Mouse (Mus musculus) thymus, postnatal 36 days (tissue): ENCODE data around the gene Ncam1.

Experiments used
- DNase-seq, 2 experiments: peaks; one replicate each; pipeline ENCODE4 v3.0.0; 2022; ENCODE audit warnings: mixed read lengths in 2 of 2

Ncam1 gene

GRCm38 (mm10) chr9:49798806-49799205 is at the start of gene Ncam1:
TSS of gene Ncam1 (minus strand) at chr9:49798925.
- peak; percentile 81 to 87 for DNase-seq

- no peak for DNase-seq
Measured at GRCm38 (mm10) chr9:49834013-49834412, 35.3 kb upstream of the Ncam1 start.

- no peak for DNase-seq
Measured at GRCm38 (mm10) chr9:49827671-49828070, 28.9 kb upstream of the Ncam1 start.

GRCm38 (mm10) chr9:49816115-49816650 is 17.5 kb upstream of the Ncam1 start:
- no peak for DNase-seq

- no peak for DNase-seq
Measured at GRCm38 (mm10) chr9:49814442-49814841, 15.7 kb upstream of the Ncam1 start.

GRCm38 (mm10) chr9:49803222-49803621 is 4.5 kb upstream of the Ncam1 start:
- no peak for DNase-seq

- DNase-seq, result peak; percentile 50 to 64
Measured at GRCm38 (mm10) chr9:49797821-49798571, 729 bp downstream of the Ncam1 start.

- no peak for DNase-seq
Measured at GRCm38 (mm10) chr9:49797508-49797820, 1.3 kb downstream of the Ncam1 start.

GRCm38 (mm10) chr9:49796618-49797507 is 1.9 kb downstream of the Ncam1 start:
- DNase-seq, result peak; percentile 27 to 49

GRCm38 (mm10) chr9:49795881-49796280 is 2.8 kb downstream of the Ncam1 start:
- DNase-seq, result no peak

GRCm38 (mm10) chr9:49793987-49794550 is 4.7 kb downstream of the Ncam1 start:
- DNase-seq, result no peak

GRCm38 (mm10) chr9:49793241-49793640 is 5.5 kb downstream of the Ncam1 start:
- no peak for DNase-seq

GRCm38 (mm10) chr9:49792646-49793045 is 6.1 kb downstream of the Ncam1 start:
- DNase-seq, result no peak

GRCm38 (mm10) chr9:49781016-49781772 is 17.5 kb downstream of the Ncam1 start:
- no peak for DNase-seq

- no peak for DNase-seq
Measured at GRCm38 (mm10) chr9:49777015-49777637, 21.6 kb downstream of the Ncam1 start.

GRCm38 (mm10) chr9:49766634-49767033 is 32.1 kb downstream of the Ncam1 start:
- no peak for DNase-seq

GRCm38 (mm10) chr9:49760571-49760970 is 38.2 kb downstream of the Ncam1 start:
- no peak for DNase-seq

- DNase-seq, result no peak
Measured at GRCm38 (mm10) chr9:49758436-49758835, 40.3 kb downstream of the Ncam1 start.

- no peak for DNase-seq
Measured at GRCm38 (mm10) chr9:49757986-49758385, 40.7 kb downstream of the Ncam1 start.

GRCm38 (mm10) chr9:49757582-49757981 is 41.1 kb downstream of the Ncam1 start:
- DNase-seq, result no peak

- DNase-seq, result no peak
Measured at GRCm38 (mm10) chr9:49756725-49757124, 42.0 kb downstream of the Ncam1 start.

- DNase-seq, result no peak
Measured at GRCm38 (mm10) chr9:49755214-49755613, 43.5 kb downstream of the Ncam1 start.
